Mouse (Mus musculus) Patski (cell line): ENCODE measurements around the gene Chrnb2. TPM values are rescaled to one million over a fixed set of nuclear protein-coding genes. Genes with fewer than 3 reads are reported as not detected.

Experiments used
- ATAC-seq: fragments of 100-300 bp; one replicate; pipeline ENCODE4 v1.8.0; 2021
- CTCF ChIA-PET: fragments of 350-600 bp; sonication (Branson Sonifier 250); formaldehyde crosslinking; loops from one replicate; lab custom pipeline; 2022; ENCODE audit warnings: inconsistent platforms; lab: Charles Lee
- POLR2A ChIA-PET: fragments of 350-600 bp; sonication (Branson Sonifier 250); formaldehyde crosslinking; loops from one replicate; lab custom pipeline; 2022; ENCODE audit warnings: antibody characterized with exemption, inconsistent platforms; lab: Charles Lee
- DNase-seq: peaks from one replicate; pipeline ENCODE4 v3.0.0-alpha.2; 2011; ENCODE audit warnings: low read depth, low spot score
- H3K27me3 ChIP-seq: fragments of 371-371 bp; one replicate; pipeline ENCODE4 v1.5.1; 2021
- CTCF ChIP-seq: fragments of 100-300 bp; IDR thresholded peaks from one replicate; pipeline ENCODE4 v1.5.1; 2021
- in situ Hi-C: fragments of 300-500 bp; cut with MboI; formaldehyde crosslinking; loops from 3 replicates; pipeline ENCODE4 v1.11.1; 2018; ENCODE audit warnings: low pct_unique_long_range_greater_than_20kb, mixed read lengths
- polyA plus RNA-seq: library from polyadenylated mRNA; unstranded; gene quantifications from one replicate; pipeline ENCODE4 v1.2.3, GENCODE M21; 2021

The Chrnb2 gene
- polyA plus RNA-seq, 1 experiment from 2014 or later = 1.5 TPM

DNA sequence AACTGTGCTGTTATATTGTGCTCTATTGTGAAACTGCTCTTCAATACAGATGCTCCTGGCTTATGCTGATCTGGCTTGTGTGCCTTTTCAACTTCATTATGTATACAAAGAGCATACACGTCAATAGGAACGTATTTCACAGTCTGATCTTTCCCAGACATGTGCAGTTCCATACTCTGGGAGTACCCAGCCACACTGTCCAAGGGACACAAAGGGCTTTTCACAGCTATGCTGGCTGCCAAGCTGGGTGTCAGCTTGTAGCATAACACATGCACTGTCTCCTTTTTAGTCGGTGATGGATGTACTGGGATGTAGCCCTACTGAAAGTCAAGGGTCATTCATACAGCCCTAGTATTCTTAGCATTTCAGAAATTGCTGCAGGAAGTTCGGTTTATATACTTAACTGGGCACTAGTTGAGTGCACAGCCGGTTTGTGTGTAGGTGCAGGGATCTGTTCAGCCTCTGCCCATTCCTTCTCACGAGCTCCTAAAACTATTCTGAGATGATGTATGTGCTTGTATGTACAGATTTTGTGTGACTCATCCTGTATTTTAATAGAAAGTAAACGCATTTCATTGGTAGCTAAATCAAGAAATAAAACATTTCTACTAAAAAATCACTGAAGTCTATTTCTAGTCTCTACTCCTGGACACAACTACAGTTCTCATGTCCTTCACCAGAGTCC lies 40.9 kb downstream of the Chrnb2 start:
- ChIA-PET CTCF (interaction anchor here (1.1 kb wide), 1 partner anchor 10 kb away, joined by 3 read pairs; no protein-coding TSS in a partner anchor), POLR2A (no interaction called here)
- no peak for TF ChIP-seq CTCF
- H3K27me3 ChIP-seq = no peaks in the 10 kb centered on the region
- DNase-seq (no peak), ATAC-seq (no peak)
- in situ Hi-C loops = no loop called here

DNA sequence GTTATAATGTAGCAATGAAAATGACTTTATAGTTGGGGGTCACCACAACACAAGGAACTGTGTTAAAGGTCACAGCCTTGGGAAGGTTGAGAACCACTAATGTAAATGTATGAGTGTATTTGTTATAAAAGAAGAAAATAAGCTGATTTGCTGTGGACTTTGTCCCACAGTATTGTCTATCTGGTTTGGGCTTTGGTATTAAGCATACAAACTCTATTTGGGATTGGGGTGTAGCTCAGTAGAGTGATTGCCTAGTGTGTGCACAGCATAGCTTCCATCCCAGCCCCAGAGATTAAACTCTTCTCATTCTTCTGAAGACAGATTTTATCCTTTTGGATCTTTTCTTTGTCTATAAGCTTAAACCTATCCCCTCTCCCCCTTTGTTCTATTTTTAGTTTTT lies 42.4 kb downstream of the Chrnb2 start:
- no peak for ATAC-seq
- in situ Hi-C loops = no loop called here
- DNase-seq = no peak
- TF ChIP-seq CTCF = no peak
- ChIA-PET POLR2A (no interaction called here), CTCF (interaction anchor here (7.3 kb wide), 1 partner anchor 9 kb away, joined by 63 read pairs; no protein-coding TSS in a partner anchor)
- no peaks in the 10 kb centered on the region for H3K27me3 ChIP-seq

DNA sequence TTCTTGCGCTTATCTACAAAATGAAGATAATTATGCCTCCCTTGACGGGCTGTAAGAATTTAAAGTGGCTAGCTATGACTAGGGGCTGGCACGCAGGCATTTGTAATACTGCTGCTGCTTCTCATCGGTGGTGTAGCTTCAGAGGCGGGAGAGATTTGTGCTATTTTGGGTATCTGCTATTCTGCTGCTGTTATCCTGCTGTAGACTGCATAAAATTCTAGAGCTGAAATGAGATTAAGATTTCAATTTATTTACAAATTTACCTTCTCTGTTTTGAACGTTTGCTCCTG lies 48.5 kb downstream of the Chrnb2 start:
- in situ Hi-C loops = no loop called here
- ChIA-PET CTCF (interaction anchor here (0.6 to 7.3 kb wide), 5 partner anchors 15 to 143 kb away, joined by 3 to 63 read pairs (median 3); no protein-coding TSS in a partner anchor), POLR2A (interaction anchor here (0.7 kb wide), 1 partner anchor 12 kb away, joined by 3 read pairs; no protein-coding TSS in a partner anchor)
- H3K27me3 ChIP-seq = peaks cover 27% of the 10 kb centered on the region
- DNase-seq = no peak
- ATAC-seq = no peak
- no peak for TF ChIP-seq CTCF

DNA sequence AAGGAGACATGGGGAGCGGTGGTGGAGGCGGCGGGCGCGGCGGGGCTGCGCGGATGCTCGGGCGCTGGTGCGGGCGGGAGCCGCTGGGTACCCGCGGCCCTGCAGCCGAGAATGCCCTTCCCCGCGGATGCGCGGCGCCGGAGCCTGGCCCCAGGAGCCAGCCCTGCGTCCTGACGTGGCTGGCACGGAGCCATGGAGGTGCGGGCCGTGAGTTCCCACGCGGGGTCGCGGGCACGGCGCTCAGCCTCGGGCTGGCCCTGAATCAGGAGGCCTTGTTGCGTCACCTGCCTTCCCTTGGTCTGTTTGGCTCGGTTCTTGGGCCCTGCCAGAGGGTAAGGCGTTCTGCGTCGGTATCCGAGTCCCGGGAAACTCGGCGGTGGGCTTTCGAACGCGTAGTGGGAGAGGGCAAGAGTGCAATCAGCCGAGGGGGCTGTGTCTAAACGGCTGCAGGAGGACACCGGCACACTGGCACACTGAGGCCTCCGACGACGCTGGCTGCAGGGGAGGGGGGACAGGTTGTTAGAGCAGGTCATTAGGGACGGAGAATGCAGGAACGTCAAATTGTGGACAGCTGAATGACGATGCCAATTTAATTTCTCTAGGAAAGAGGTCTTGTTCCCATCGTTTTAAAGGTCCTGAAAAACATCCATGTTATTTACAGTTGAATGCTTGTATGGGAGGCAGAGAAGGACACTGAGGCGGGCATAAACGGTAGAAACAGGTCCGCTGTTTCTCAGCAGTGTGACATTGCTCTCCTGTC lies 49.0 kb downstream of the Chrnb2 start:
- no peak for TF ChIP-seq CTCF
- in situ Hi-C loops = no loop called here
- no peak for DNase-seq
- CTCF ChIA-PET = interaction anchor here (0.9 to 7.3 kb wide), 4 partner anchors 15 to 143 kb away, joined by 3 to 63 read pairs (median 12); no protein-coding TSS in a partner anchor
- POLR2A ChIA-PET = interaction anchor here (0.7 kb wide), 1 partner anchor 13 kb away, joined by 3 read pairs; no protein-coding TSS in a partner anchor
- H3K27me3 ChIP-seq = peaks cover 32% of the 10 kb centered on the region
- ATAC-seq = peak; percentile 45

DNA sequence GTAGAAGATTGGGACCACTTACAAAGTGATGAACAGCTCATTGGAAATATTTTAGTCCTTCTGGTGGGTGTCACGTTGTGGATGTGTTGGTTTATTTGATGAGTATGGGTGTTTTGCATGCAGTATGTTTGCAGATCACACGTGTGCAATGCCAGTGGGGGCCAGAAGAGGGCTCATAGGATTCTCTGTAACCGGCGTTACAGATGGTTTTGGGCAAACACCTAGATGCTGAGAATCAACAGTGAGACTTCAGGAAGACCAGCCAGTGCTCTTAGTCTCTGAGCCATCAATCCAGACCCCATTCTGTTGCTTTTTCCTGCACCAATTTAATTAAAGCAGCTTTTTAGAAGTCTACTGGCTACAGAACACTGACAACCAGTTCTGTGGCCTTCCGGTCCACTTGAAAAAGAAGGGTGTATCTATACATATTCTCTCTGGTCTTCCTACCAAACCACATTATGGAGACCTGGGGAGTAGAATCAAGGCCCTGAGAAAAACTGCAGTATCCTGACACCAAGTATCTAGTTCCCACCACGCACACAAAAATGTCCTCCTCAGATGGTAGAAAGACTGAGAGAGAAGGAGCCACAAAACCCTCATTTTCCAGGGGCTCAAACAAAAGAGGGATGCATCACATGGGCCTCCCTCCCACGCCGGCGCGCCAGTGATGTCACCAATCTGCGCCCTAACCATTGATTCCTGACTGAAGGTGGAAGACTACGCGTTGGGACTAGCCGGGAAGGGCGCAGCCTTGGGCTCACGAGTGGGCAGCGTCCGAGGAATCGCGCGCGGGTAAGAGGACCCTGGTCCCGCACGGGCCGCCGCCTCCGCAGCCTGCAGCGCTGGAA lies 49.8 kb downstream of the Chrnb2 start, which contains the start of gene Adar:
Gene Adar (plus strand): TSS at position 664 of the 848 bp plus-strand sequence.
- peak; percentile 97 for TF ChIP-seq CTCF
- in situ Hi-C loops = loop anchor here (5.0 kb wide), 1 partner anchor 143 kb away; no protein-coding TSS in a partner anchor
- POLR2A ChIA-PET = interaction anchor here (0.6 to 1.6 kb wide), 2 partner anchors 58 to 356 kb away, joined by 5 to 6 read pairs; no protein-coding TSS in a partner anchor
- CTCF ChIA-PET = interaction anchor here (1.0 to 3.3 kb wide), 9 partner anchors 10 to 143 kb away, joined by 3 to 17 read pairs (median 4); partner anchors contain the start of genes Chrnb2 and Ube2q1
- DNase-seq = peak; percentile 49
- H3K27me3 ChIP-seq = peaks cover 40% of the 10 kb centered on the region
- peak; percentile 44 for ATAC-seq

DNA sequence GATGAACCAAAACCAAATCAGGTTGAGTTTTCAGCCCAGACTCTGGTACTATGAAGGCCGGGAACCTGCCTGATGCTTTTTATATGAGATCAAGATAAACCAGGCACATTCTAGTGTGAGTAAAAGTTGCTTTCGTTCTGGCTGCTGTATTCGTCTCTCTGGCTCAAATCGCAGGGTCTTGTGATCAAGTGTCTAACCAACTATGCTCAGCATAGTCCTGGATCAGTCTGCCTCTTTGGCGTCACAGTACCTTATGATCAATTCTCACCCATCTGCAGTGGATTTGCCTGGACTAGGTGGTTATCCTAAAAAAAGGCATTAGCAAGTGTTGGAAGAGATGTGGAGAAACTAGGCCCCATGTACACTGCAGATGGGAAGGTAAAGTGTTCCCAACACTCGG lies 60.4 kb downstream of the Chrnb2 start:
- TF ChIP-seq CTCF = no peak
- POLR2A ChIA-PET = no interaction called here
- DNase-seq (no peak), ATAC-seq (no peak)
- in situ Hi-C loops = no loop called here
- H3K27me3 ChIP-seq = peaks cover 69% of the 10 kb centered on the region
- CTCF ChIA-PET = interaction anchor here (1.4 to 1.6 kb wide), 2 partner anchors 10 to 154 kb away, joined by 3 to 4 read pairs; partner anchors contain the start of gene Adar

DNA sequence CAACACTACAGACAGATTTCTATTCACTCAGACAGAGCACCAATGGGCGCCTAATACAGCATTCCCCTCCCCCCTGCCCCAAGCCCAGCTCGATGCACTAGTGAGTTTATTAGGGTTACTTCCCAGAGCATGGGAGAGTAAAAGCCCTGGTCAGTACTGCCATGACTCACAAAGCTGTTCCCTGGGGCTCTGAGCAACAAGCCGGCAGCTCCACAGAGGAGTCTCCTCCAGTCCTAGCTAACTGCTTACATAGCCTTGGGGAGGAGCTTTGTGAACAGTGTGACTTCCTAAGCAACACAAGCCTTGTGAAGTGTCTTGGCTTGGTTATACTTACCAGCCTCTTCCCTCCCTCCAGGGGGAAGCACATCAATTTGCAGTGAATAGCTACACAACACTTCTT lies 60.8 kb downstream of the Chrnb2 start:
- no peak for DNase-seq
- H3K27me3 ChIP-seq = peaks cover 72% of the 10 kb centered on the region
- in situ Hi-C loops = no loop called here
- ATAC-seq = no peak
- TF ChIP-seq CTCF = no peak
- POLR2A ChIA-PET = no interaction called here
- CTCF ChIA-PET = interaction anchor here (1.1 to 1.4 kb wide), 2 partner anchors 19 to 154 kb away, joined by 3 to 4 read pairs; no protein-coding TSS in a partner anchor

DNA sequence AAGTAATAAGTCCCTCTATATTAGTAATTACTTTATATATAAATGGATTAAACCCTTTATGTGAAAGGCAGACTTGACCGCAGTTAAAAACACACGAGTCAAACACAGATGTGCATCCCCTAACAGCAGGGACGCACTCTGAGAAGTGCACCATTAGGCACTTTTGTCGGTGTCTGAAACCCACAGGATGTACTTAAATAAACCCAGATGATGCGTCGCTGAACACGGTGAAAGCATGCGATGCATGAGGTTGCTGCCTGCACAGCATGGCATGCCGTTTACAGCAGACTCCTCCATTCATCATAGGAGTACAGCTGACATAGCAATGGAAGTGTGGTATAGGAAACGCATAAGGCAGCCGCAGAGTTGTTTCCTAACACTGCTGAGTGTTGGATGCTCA lies 64.0 kb downstream of the Chrnb2 start:
- peaks cover 75% of the 10 kb centered on the region for H3K27me3 ChIP-seq
- ATAC-seq = no peak
- CTCF ChIA-PET = no interaction called here
- POLR2A ChIA-PET = interaction anchor here (0.5 kb wide), 1 partner anchor 414 kb away, joined by 3 read pairs; no protein-coding TSS in a partner anchor
- TF ChIP-seq CTCF = no peak
- no peak for DNase-seq
- in situ Hi-C loops = no loop called here

DNA sequence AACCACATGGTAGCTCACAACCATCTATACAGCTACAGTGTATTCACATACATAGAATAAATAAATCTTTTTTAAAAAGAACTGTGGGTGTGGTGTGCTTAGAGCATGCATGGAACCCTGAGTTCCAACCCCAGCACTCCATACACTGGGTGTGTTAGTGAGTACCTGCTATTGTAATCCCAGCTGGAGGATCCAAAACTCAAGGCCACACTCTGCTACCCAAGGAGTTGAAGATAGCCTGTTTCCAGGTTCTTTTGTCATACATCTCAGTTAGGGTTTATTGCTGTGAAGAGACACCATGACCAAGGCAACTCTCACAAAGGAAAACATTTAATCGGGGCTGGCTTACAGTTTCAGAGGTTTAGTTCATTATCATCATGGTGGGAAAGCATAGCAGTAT lies 65.5 kb downstream of the Chrnb2 start:
- no peak for DNase-seq
- CTCF ChIA-PET = no interaction called here
- peaks cover 62% of the 10 kb centered on the region for H3K27me3 ChIP-seq
- TF ChIP-seq CTCF = no peak
- ATAC-seq = no peak
- POLR2A ChIA-PET = no interaction called here
- in situ Hi-C loops = no loop called here

Other genes with a start within 250 kb of the Chrnb2 start
- gene Kcnn3, start 244.5 kb downstream of the Chrnb2 start, polyA plus RNA-seq = 0.04 TPM
- gene Adar, start 49.6 kb downstream of the Chrnb2 start, polyA plus RNA-seq = 39.0 TPM
- gene Ube2q1, start 9.0 kb upstream of the Chrnb2 start, polyA plus RNA-seq = 147 TPM
- gene She, start 66.7 kb upstream of the Chrnb2 start, polyA plus RNA-seq = 0.03 TPM
- gene Il6ra, start 148.6 kb upstream of the Chrnb2 start, polyA plus RNA-seq = 2.6 TPM
- gene Atp8b2, start 198.9 kb upstream of the Chrnb2 start, polyA plus RNA-seq = 52.0 TPM
- 205 TPM for gene Hax1, start 234.1 kb upstream of the Chrnb2 start, polyA plus RNA-seq